Mouse (Mus musculus) left cerebral cortex, postnatal 36 days (tissue): ENCODE measurements at regions not wholly inside any gene's neighbourhood (a gene's known extent, or its start where the extent isn't known, plus 50 kb on each side); places are given as distances from the start of the nearest gene placed in this dataset.

ENCODE experiments used
- DNase-seq, 2 experiments: peaks; one replicate each; pipeline ENCODE4 v3.0.0; 2021 to 2022; ENCODE audit warnings: low spot score in 2 of 2, mixed read lengths in 1 of 2
- intact Hi-C: fragments of 180-260 bp; cut with DNase I; formaldehyde crosslinking; loops from one replicate; pipeline ENCODE4 v1.15.1; 2025

DNA sequence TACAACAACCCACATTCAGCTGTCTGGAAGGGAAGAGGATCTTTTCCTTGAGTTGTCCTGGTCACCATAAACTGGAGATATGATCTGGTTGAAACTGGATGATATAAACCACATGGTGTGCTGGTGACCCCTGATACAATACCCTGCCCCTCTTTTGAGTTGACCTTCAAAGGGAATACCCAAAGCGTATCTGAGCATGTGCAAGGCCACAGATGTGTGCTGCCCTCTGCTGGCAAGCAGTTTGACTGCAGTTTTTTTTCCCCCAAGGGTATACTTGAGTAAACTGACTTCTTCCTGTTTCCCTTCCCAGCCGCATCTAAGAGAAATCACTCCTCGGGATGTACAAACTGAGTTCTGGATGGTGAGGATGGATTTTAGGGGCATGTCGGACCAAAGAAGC is 59.1 kb upstream of the Mbip start:
- intact Hi-C loops = loop anchor here (2.0 to 10.0 kb wide), 3 partner anchors 163 to 520 kb away; no protein-coding TSS in a partner anchor
- DNase-seq = peak; percentile 5 to 7

DNA sequence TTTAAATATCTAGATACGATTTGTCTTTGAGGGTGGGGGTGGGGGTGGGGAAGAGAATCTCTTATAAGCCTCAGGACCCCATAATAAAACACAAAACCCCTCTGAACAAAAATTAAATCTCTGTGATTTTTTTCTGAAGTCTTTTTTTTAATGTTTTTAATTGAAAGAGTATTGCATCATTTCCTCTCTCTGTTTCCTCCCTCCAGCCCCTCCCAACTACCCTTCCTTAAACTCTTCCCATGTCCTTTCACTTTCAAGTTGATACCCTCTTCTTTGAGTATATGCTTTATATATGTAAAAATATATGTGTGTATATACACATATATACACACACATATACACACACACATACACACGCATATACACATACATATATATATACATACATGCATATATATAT is 58.6 kb upstream of the Mbip start:
- DNase-seq = no peak
- intact Hi-C loops = loop anchor here (2.0 to 10.0 kb wide), 2 partner anchors 345 to 519 kb away; no protein-coding TSS in a partner anchor

- no peak for DNase-seq
- intact Hi-C loops = loop anchor here (2.0 to 10.0 kb wide), 2 partner anchors 345 to 519 kb away; no protein-coding TSS in a partner anchor
Measured at GRCm38 (mm10) chr12:56403626-56404025, 57.9 kb upstream of the Mbip start.

DNA sequence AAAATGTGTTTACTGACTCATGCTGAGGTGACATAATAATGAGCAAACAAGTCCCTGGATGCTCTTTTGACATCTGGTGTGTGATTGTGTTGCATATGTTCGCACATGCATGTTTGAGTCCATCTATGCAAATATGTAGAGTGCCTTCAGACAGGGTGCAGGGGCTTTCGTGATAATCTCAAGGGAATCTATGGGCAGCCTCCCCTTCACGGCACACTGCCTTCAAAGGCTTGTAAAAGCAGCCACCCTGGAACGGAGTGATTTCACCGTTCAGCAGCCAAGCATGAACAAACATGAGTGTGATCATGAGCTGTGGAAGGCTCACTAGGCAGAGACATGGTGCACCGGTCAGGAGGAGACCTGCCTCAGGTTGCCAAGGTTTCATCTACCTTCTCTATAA is 57.1 kb upstream of the Mbip start:
- no peak for DNase-seq
- intact Hi-C loops = loop anchor here (10.0 kb wide), 1 partner anchor 518 kb away; no protein-coding TSS in a partner anchor

DNA sequence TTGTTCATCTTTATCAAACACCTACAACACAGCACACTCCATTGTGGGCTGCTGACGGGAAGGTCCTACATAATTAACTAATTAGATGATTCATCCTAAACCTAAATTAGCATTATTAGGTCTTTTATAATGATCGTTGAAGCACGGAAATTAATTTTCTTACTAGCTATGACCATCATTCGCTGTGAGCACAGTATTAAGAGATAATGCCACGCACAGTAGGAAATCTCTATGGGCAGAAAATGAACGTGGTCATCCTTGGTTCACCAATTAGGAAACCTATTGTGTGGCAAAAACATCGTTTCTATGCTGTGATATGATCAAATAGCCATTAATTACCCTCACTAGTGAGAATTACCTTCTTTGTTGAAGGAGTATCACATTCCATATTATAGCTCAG is 56.4 kb upstream of the Mbip start:
- intact Hi-C loops = loop anchor here (10.0 kb wide), 1 partner anchor 517 kb away; no protein-coding TSS in a partner anchor
- DNase-seq = no peak
